Mouse (Mus musculus) lung, embryonic 15.5 days (tissue): ENCODE measurements around the gene Dscam. TPM values are rescaled to one million over a fixed set of nuclear protein-coding genes. Genes with fewer than 3 reads are reported as not detected.

Experiments
- ATAC-seq: fragments of 200-750 bp; cut with Nextera tagmentation; 2 replicates; pipeline ENCODE4 v1.8.0; 2017; ENCODE audit warnings: moderate number of reproducible peaks, borderline replicate concordance; ENCODE audit not compliant: low FRiP score, low TSS enrichment; ENCODE audit errors: extremely low read depth
- H3K27ac ChIP-seq: fragments of 300-500 bp; sonication (generic); 2 replicates; pipeline ENCODE4 v1.5.1; 2015; ENCODE audit warnings: moderate library complexity, mild to moderate bottlenecking, inconsistent platforms
- H3K27me3 ChIP-seq: fragments of 300-500 bp; sonication (generic); 2 replicates; pipeline ENCODE4 v1.6.1; 2015; ENCODE audit warnings: inconsistent platforms
- H3K36me3 ChIP-seq: fragments of 300-500 bp; sonication (generic); 2 replicates; pipeline ENCODE4 v1.6.1; 2015; ENCODE audit warnings: inconsistent platforms
- H3K4me1 ChIP-seq: fragments of 300-500 bp; sonication (generic); 2 replicates; pipeline ENCODE4 v1.6.1; 2015; ENCODE audit warnings: inconsistent platforms
- H3K4me2 ChIP-seq: fragments of 300-500 bp; sonication (generic); 2 replicates; pipeline ENCODE4 v1.6.1; 2015; ENCODE audit warnings: inconsistent platforms, mild to moderate bottlenecking, moderate library complexity
- H3K4me3 ChIP-seq: fragments of 300-500 bp; sonication (generic); 2 replicates; pipeline ENCODE4 v1.5.1; 2015; ENCODE audit warnings: mild to moderate bottlenecking, inconsistent platforms
- H3K9ac ChIP-seq: fragments of 300-500 bp; sonication (generic); 2 replicates; pipeline ENCODE4 v1.6.1; 2015; ENCODE audit warnings: inconsistent platforms
- H3K9me3 ChIP-seq: fragments of 300-500 bp; sonication (generic); 2 replicates; pipeline ENCODE4 v1.6.1; 2016; ENCODE audit warnings: inconsistent platforms
- WGBS: fragments of 180-500 bp; shearing (Covaris S2); methylation state at CpG from one replicate; pipeline ENCODE4 v1.1.7; 2015; 5-methylcytosine and 5-hydroxymethylcytosine counted together
- polyA plus RNA-seq: library from polyadenylated mRNA; unstranded; fragments of >200 nt; fragmentation: Nextera tagmentation; extraction: Ambion mirVana; gene quantifications from 2 replicates; pipeline ENCODE4 v1.2.1, GENCODE M21; 2015

Gene Dscam
- polyA plus RNA-seq, 1 experiment from 2014 or later = not detected

GRCm38 (mm10) chr16:96846585-96846984 lies 324.0 kb downstream of the Dscam start:
- H3K4me3 ChIP-seq = no peak overlapping the region
- H3K36me3 ChIP-seq = no peaks in the 10 kb centered on the region
- H3K9ac ChIP-seq = no peak overlapping the region
- H3K4me2 ChIP-seq = no peak overlapping the region
- H3K9me3 ChIP-seq = no peaks in the 10 kb centered on the region
- H3K4me1 ChIP-seq = no peaks in the 10 kb centered on the region
- H3K27me3 ChIP-seq = no peaks in the 10 kb centered on the region
- 42% methylated on average over 1 of the region's 1 CpGs for WGBS
- H3K27ac ChIP-seq = no peak overlapping the region
- ATAC-seq = no peak

- Histone ChIP-seq H3K27me3 (no peaks in the 10 kb centered on the region), H3K4me2 (no peak overlapping the region), H3K9me3 (no peaks in the 10 kb centered on the region), H3K27ac (no peak overlapping the region), H3K4me1 (no peaks in the 10 kb centered on the region), H3K4me3 (no peak overlapping the region), H3K36me3 (no peaks in the 10 kb centered on the region), H3K9ac (no peak overlapping the region)
- ATAC-seq = no peak
- 71% methylated on average over 3 of the region's 3 CpGs for WGBS
Observed at GRCm38 (mm10) chr16:96846113-96846512, 324.4 kb downstream of the Dscam start.

- ATAC-seq = no peak
- Histone ChIP-seq H3K9ac (no peak overlapping the region), H3K4me3 (no peak overlapping the region), H3K27ac (no peak overlapping the region), H3K36me3 (no peaks in the 10 kb centered on the region), H3K4me2 (no peak overlapping the region), H3K27me3 (no peaks in the 10 kb centered on the region), H3K4me1 (no peaks in the 10 kb centered on the region), H3K9me3 (no peaks in the 10 kb centered on the region)
- WGBS = 46% methylated on average over 3 of the region's 3 CpGs
Observed at GRCm38 (mm10) chr16:96845475-96846098, 325.0 kb downstream of the Dscam start.

- no peaks in the 10 kb centered on the region for H3K4me1 ChIP-seq
- no peak for ATAC-seq
- 63% methylated on average over 9 of the region's 9 CpGs for WGBS
Observed at GRCm38 (mm10) chr16:96843691-96844400, 326.7 kb downstream of the Dscam start.

DNA sequence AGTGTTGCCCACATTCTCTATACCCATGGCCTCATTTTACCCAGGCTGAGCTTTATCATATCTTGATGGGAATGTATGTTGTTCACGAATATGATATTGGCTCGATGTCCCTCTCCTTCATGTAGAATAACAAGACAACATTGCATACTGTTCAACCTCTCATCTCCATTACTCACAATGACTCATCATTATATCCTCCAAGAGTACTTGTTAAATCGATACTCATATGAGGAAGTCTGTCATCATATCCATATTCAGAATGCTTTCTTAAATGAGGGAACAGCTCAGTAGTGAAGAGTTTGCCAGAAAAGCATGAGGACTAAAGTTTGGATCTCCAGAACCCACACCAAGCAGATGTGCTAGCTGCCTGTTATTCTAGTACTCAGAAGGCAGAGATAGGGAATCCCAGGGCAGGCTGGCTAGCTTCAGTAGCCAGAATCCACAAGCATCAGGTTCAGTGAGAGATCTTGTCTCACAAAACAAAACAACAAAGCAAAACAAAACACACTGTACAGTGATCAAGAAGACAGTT lies 327.7 kb downstream of the Dscam start:
- H3K9ac ChIP-seq = no peak overlapping the region
- WGBS = 79% methylated on average over 3 of the region's 3 CpGs

More at GRCm38 (mm10) chr16:96843691-96844400, 326.7 kb downstream of the Dscam start:
- Histone ChIP-seq H3K36me3 (no peaks in the 10 kb centered on the region), H3K9me3 (no peaks in the 10 kb centered on the region), H3K4me3 (no peak overlapping the region), H3K27ac (no peak overlapping the region), H3K4me2 (no peak overlapping the region), H3K27me3 (no peaks in the 10 kb centered on the region), H3K9ac (no peak overlapping the region)

GRCm38 (mm10) chr16:96819649-96820048 lies 350.9 kb downstream of the Dscam start:
- H3K27ac ChIP-seq = no peak overlapping the region
- WGBS = 22% methylated on average over 16 of the region's 16 CpGs
- H3K4me2 ChIP-seq = no peak overlapping the region
- H3K9me3 ChIP-seq = no peaks in the 10 kb centered on the region
- H3K27me3 ChIP-seq = no peaks in the 10 kb centered on the region
- H3K4me3 ChIP-seq = no peak overlapping the region
- ATAC-seq = no peak
- H3K4me1 ChIP-seq = no peaks in the 10 kb centered on the region
- no peaks in the 10 kb centered on the region for H3K36me3 ChIP-seq
- no peak overlapping the region for H3K9ac ChIP-seq

More for the DNA sequence above, 327.7 kb downstream of the Dscam start:
- no peaks in the 10 kb centered on the region for H3K4me1 ChIP-seq
- H3K36me3 ChIP-seq = no peaks in the 10 kb centered on the region
- H3K9me3 ChIP-seq = no peaks in the 10 kb centered on the region
- no peak overlapping the region for H3K27ac ChIP-seq
- ATAC-seq = no peak
- H3K27me3 ChIP-seq = no peaks in the 10 kb centered on the region
- H3K4me3 ChIP-seq = no peak overlapping the region
- H3K4me2 ChIP-seq = no peak overlapping the region

DNA sequence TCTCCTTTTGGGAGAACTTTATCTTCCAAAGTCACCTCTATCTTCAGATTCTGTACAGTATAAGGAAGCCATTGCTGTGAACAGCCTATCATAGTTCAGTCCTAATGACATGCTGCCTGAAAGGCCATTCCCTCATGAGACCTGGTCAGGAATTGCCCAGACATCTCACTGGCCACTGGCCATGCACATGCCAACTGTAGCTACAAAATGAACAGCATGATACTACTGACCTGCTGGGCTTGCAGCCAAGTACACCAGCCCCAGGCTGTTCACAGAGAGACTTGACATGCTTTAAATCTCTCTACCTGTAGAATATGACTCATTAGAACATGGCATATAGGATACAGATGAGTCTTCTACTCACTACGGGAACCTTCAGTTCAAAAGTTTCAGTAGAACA lies 364.3 kb downstream of the Dscam start:
- 86% methylated on average over 1 of the region's 1 CpGs for WGBS
- no peak overlapping the region for H3K27ac ChIP-seq
- no peak for ATAC-seq

GRCm38 (mm10) chr16:96802636-96803035 lies 367.9 kb downstream of the Dscam start:
- H3K4me1 ChIP-seq = no peaks in the 10 kb centered on the region
- H3K4me2 ChIP-seq = no peak overlapping the region
- 71% methylated on average over 2 of the region's 2 CpGs for WGBS
- no peak overlapping the region for H3K27ac ChIP-seq
- H3K9me3 ChIP-seq = no peaks in the 10 kb centered on the region
- H3K27me3 ChIP-seq = no peaks in the 10 kb centered on the region
- no peak overlapping the region for H3K4me3 ChIP-seq
- no peak for ATAC-seq
- no peaks in the 10 kb centered on the region for H3K36me3 ChIP-seq
- no peak overlapping the region for H3K9ac ChIP-seq

More for the DNA sequence above, 364.3 kb downstream of the Dscam start:
- Histone ChIP-seq H3K4me2 (no peak overlapping the region), H3K9me3 (no peaks in the 10 kb centered on the region), H3K36me3 (no peaks in the 10 kb centered on the region), H3K9ac (no peak overlapping the region), H3K4me1 (no peaks in the 10 kb centered on the region), H3K4me3 (no peak overlapping the region), H3K27me3 (no peaks in the 10 kb centered on the region)

GRCm38 (mm10) chr16:96801650-96802237 lies 368.8 kb downstream of the Dscam start:
- no peak overlapping the region for H3K27ac ChIP-seq
- no peak overlapping the region for H3K4me2 ChIP-seq
- H3K4me1 ChIP-seq = no peaks in the 10 kb centered on the region
- 74% methylated on average over 1 of the region's 1 CpGs for WGBS
- no peak overlapping the region for H3K4me3 ChIP-seq
- H3K9ac ChIP-seq = no peak overlapping the region
- no peaks in the 10 kb centered on the region for H3K9me3 ChIP-seq
- no peaks in the 10 kb centered on the region for H3K27me3 ChIP-seq
- no peaks in the 10 kb centered on the region for H3K36me3 ChIP-seq
- no peak for ATAC-seq

GRCm38 (mm10) chr16:96795431-96795830 lies 375.1 kb downstream of the Dscam start:
- Histone ChIP-seq H3K4me1 (no peaks in the 10 kb centered on the region), H3K27me3 (no peaks in the 10 kb centered on the region), H3K4me2 (no peak overlapping the region), H3K9me3 (no peaks in the 10 kb centered on the region), H3K4me3 (no peak overlapping the region), H3K9ac (no peak overlapping the region), H3K36me3 (no peaks in the 10 kb centered on the region), H3K27ac (no peak overlapping the region)
- ATAC-seq = no peak
- 35% methylated on average over 2 of the region's 2 CpGs for WGBS

DNA sequence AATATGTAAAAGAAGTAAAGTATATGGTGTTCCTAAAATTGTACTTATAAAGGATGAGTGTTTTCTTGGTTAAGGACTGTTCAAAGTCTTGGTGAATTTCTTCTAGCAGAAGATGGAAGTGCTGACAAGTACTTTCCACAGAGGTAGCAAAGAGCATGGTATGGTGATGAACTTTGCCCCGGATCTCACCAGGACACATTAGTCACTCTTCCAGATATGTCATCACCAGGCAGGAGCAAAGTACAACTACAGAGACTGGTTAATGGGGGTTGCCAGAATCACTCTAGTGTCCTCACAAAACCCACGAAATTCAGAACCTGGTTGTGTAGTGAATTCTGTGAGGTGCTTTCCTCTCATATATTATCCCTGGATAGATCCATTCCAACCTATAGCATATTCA lies 379.2 kb downstream of the Dscam start:
- WGBS = 57% methylated on average over 2 of the region's 2 CpGs
- Histone ChIP-seq H3K27me3 (no peaks in the 10 kb centered on the region), H3K4me3 (no peak overlapping the region), H3K4me1 (no peaks in the 10 kb centered on the region), H3K9ac (no peak overlapping the region), H3K27ac (no peak overlapping the region), H3K36me3 (no peaks in the 10 kb centered on the region), H3K4me2 (no peak overlapping the region), H3K9me3 (no peaks in the 10 kb centered on the region)
- no peak for ATAC-seq

DNA sequence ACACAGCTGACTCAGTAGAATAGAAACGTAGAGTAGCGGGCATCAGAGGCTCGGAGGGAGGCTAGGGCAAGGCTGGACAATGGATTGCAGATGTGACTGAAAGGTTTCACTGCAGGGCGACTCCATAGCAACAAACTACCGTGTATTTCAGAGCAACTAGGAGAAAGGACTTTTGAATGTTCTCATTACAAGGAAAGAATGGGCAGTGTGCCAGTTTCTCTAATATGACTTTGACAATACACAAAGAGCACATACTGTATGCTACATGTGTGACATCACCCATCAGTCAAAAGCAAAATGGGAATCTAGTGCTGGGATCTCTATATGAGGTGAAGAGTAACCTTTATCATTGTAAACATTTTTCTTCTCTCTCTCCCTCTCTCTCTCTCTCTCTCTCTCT lies 382.3 kb downstream of the Dscam start:
- H3K36me3 ChIP-seq = no peaks in the 10 kb centered on the region
- H3K4me3 ChIP-seq = no peak overlapping the region
- ATAC-seq = no peak
- H3K9ac ChIP-seq = no peak overlapping the region
- no peak overlapping the region for H3K27ac ChIP-seq
- H3K4me2 ChIP-seq = no peak overlapping the region
- no peaks in the 10 kb centered on the region for H3K9me3 ChIP-seq
- WGBS = 70% methylated on average over 5 of the region's 5 CpGs
- H3K27me3 ChIP-seq = no peaks in the 10 kb centered on the region
- no peaks in the 10 kb centered on the region for H3K4me1 ChIP-seq
